Mouse (Mus musculus): ENCODE measurements around the gene Fads3.

Gene Fads3

DNA sequence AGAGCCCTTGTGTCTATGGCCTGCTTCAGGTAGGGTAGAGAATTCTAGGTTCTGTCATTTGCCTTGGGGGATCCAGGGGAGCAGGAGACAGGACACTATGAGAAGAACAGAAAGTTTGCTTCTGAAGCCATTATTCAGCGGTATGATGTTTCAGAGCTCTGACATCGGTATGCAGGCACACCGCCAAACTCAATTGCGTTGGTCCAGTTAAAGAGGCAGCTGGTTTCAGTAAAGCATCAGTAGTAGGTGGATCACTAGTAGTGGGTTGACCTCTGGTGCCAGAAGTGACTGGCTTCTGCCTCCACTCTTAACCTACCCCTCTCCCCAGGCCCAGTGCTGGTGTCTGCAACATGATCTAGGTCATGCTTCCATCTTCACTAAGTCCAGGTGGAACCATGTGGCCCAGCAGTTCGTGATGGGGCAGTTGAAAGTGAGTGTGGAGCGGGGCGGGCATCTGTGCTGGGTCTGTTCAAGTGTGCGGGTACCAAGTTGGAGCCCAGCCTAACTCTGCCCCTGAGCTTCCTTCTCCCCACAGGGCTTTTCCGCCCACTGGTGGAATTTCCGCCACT, 12.4 kb downstream of the Fads3 start:
- peak; percentile 89 for DNase-seq

DNA sequence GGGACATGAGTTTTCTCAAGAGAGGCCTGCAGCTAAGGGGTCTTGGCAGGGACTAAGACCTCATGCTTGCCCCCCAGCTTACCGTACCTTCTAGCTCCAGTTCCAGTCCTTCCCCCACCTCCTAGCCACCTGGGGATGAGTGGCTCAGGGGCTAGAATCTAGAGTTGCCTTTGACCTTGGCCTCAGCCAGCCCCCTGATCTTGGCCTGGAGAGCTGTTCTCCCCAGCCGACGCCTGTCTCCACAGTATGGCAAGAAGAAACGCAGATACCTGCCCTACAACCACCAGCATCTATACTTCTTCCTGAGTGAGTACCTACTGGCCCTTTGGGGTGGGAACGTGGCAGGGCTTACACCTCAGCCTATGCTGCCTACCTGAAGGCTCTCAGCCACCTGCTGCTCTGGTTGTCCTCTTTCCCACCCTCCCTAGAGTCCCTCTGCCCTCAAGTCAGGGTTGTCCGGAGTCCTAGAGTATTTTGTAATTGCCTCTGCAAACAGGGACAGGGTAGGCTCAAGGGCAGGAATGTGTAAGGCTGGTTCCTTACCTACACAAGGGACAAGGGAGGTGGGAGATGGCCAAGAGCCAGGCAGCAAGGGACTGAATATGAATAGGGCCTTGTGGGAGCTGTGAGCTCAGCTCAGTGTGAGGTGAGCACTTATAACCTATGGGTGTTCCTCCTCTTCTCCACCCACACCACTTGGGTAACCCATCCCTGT, 13.1 kb downstream of the Fads3 start:
- peak; percentile 89 for DNase-seq

DNA sequence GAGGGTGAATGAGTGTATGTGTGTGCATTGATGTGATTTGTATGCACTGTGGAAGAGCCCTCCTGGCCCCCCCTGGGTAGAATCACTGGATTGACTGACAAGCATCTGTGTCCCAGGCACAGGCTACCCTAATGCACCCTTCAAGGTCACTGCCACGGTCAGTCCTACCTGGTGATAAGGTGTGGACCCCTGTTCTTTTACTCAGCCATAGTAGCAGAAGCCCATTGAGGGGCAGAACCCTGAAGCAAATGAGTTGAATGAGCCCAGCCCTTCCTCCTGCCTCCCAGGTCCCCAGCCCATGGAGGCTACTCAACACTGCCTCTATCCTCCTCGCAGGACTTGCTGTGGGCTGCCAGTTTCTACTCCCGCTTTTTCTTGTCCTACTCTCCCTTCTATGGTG, 13.9 kb downstream of the Fads3 start:
- peak; percentile 82 for DNase-seq

DNA sequence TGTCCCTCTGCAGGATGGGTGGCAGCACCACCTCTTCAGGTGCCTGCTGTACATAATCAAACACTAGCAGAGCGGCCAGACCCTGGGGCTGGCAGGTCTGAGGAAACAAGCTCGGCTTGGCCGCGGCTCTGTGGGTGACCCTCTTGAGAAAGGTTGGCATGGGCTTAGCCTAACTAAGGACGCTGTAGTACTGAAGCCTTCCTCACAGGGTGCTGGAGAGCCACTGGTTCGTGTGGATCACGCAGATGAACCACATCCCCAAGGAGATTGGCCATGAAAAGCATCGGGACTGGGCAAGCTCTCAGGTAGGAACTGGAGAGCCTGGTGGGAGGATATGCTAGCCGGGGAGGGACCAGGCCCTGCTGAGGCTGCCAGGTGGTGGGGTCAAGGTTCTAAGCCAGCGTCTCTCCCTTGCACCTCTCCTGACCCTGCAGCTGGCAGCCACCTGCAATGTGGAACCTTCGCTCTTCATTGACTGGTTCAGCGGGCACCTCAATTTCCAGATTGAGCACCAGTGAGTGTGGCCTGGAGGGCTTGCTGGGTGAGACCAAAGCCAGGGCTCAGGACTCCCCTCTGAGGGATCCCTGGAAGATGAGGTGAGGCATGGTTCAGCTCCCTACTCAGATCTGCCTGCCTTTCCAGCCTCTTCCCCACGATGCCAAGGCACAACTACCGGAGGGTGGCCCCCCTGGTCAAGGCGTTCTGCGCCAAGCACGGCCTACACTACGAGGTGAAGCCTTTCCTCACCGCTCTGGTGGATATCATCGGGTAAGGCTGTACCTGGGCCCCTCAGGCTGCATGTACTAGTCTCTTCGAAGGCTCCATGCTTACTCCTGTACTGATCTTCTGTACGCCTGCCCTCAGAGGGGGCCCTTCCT, 14.7 kb downstream of the Fads3 start:
- DNase-seq, result peak; percentile 88

DNA sequence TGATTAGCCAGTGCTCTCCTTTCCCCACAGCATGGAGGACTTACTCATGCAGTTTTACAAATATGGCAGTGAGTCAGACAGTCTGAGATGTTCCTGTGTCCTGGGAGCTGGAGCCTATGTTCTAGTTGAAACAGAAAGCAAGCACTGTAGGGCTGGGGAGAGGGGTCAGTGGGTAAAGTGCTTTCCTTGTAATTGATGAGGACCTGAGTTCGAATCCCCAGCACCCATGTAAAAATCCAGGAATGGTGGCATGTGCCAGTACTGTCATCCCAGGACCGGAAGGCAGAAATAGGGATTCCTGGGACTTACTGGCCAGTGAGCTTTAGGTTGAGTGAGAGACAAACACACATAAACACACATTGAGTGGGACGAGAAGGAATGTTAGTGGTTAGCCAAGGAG, 15.3 kb downstream of the Fads3 start:
- DNase-seq, result peak; percentile 77

DNA sequence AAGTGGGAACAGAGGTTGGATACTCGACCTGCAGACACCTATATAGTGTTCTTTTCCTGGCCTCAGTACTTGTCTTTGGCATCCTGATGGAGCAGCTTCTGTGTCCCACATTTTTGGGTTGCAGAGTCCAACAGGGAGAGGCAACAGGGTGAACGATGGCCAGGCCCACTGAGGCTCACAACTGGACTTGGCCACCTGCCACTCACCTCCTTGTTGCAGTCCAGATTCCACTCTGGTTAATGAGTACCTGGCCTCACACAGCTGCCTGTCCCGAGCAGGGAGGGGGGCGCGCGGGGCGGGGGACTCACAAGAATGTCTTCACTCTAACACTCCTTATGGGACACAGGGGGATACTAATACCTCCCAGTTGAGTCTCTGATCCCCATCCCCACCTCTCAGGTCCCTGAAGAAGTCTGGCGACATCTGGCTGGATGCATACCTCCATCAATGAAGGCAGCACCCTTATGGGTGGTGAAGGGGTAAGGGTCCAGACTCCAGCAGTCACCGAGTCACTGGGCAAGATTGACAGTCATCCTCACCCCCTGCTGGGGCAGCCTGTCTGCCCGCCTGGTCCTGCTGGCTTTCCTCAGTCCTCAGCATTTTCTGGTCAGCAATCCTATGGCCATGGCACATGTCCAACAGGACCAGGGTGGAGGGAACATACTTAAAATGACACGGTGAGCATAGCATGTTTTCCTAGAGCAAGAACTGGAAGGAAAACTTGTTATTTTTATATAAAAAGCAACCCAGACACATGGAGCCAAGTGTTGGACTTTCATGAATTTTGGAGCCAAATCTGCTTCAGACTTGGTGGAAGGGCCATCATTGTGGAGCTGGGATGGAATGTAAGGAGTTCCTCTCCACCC, 16.4 kb downstream of the Fads3 start:
- DNase-seq, result peak; percentile 90

DNA sequence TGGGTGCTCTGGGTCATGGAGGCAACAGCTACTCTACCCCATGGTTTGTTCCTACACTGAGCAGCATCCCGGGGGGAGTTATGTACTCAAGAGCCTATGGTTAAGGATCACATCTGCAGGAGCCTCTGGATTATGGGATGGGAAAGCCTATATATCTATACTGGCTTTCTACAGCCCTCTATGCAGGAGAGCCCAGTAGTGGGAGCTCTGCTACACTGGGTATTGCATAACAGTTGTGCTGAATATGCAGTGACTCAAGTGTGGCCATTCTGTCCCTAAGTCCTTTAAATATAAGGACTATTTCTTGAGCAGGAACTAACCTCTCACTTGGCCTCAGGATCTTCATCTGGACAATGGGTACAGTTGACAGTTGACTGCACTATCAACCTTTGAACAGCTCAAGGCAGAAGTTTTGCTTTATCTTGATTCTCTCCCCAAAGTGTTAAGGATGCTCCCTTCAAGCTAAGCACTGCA, 17.0 kb downstream of the Fads3 start:
- peak; percentile 89 for DNase-seq

DNA sequence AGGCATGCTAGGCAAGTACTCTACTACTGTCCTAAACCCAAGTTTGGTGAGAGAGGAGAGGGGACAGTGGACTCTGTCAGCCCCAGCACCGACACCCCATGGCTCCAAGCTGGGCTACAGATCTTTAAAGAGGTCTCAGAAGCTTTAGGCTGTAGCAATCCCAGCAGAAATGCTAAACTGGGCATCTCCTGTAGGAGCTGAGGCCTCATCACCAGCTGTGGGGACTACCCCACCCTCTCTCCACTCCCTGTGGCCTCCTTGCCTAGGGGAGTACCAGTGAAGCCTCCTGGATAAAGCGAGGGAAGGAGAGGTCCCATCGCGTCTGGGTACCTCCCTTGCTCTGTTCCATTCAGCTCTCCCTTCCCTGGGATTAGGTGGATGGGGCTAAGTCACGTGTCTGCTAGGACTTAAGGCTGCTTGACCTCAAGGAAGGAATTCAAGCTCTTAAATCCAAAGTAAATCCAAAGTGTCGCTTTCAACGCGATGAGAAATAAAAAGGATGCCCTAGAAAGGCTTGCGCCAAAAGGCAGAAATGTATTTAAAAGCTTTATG, 17.6 kb downstream of the Fads3 start:
- DNase-seq, result peak; percentile 87

DNA sequence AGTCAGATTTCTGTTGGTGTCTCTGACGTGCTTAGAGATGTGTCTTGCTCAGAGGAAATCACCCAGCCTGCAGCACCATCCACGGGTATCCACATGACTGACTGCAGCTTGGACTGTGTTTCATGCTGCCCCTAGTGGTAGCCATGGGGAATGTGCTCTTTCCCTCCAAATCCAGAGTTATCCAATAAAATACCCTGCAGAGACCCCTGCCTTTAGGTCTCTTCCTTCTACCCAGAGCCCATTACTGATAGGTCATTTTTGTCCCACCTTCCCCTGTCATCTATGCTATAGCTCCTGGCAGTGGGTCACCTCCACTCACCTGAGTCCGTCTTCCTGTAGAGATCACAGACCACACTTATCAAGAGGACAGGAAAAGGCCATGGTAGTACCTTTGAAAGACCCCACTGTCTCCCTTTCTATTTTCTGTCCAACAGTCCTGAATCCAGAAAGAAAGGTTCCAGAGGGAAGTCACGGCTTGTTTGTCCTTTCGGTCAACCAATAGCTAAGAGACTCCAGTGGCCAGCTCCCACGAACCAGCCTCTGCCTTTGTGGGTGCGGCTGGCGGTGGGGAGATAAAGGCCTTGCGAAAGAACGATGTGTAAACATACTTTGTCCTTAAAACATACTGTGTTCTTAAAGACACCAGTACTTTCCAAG, 18.7 kb downstream of the Fads3 start:
- DNase-seq, result peak; percentile 98

DNA sequence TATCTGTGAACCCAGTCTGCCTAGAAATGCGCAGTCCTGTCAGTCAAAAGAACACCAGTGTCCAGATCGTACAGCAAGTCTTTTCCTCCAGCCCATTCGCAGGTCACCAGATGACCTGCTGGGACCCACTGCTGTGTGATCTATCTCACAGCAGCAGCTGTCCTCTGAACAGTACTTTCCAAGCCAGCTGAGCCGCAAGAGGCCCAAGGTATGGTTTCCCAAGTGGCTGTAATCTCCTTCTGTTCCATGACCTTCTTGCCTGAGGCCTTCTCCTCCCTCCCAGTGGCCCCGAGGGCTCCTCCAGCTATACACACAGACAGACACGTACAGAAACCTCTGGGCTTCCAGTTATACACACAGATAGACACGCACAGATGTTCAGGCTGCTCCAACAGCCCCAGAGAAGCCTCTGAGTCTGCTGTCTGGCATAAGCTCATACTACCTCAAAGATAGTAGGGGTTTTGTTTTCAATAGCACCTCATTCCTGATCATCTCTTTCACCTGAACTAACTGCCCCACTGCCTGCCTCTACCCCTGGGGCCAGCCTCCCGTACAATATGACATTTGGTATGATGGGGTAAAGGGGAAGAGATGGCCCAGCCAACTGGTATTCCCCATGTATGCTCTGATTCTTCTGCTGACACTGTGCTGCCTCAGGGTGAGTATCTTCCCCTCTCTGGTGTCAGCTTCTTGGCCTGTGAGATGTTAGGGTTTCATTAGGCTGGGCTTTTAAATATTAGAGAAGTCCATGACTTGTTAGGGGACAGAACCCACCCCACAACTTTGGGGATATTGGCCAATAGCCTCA, 19.6 kb downstream of the Fads3 start:
- peak; percentile 93 for DNase-seq

DNA sequence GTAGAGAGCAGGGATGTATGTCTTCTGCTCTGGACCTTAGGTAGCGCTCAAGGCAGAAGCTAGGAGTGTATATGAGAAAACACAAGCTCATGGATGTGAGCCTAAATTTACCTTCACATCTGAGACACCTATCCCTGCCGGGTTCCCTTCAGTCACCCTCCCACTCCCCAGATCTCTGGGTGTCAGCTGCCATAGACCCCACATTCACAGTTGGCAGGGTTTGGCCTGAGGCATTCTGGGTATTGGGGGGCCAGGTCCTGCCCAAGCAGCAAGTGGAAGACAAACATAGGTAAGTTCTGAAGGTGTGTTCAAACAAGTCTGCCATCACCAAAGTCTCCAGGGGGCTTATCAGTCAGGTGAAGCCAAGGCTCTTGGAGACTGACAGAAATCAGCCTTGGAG, 20.3 kb downstream of the Fads3 start:
- no peak for DNase-seq

DNA sequence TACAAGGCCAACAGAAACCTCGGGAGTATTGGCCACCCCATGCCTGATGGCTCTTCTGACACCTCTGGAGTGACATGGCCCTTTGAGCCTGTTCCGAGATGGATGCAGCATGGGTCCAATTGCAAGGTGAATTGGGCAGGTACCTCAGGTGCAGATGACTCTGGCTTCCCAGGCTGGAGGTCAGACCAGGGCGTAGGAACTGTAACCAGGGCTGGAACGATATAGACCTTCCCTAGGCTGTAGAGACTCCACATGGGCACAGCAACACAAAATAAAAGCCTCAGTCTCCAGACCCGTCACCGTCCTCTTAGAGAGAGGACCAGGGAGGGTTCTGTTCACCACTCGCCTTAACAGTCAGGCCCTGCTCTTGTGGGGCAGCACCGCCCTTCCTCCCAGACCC, 20.9 kb downstream of the Fads3 start:
- no peak for DNase-seq

DNA sequence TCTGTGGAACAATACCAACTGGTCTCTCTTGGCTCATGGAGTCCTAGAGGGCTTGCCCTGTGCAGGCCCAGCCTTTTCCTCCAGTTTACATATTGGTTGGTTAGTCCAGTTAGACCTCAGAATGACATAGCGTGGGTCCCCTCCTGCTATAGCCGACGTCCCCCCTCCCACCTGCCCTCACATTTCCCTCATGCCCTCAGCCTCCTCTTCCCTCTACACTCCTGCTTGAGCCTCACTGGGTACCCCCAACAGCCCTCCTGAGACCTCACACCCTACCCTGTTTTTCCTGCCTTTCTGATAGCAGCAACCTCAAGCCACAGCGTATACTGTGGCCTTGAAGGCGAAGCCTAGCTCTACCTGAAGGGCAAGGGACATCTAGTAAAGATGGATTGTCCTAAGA, 21.5 kb downstream of the Fads3 start:
- no peak for DNase-seq

DNA sequence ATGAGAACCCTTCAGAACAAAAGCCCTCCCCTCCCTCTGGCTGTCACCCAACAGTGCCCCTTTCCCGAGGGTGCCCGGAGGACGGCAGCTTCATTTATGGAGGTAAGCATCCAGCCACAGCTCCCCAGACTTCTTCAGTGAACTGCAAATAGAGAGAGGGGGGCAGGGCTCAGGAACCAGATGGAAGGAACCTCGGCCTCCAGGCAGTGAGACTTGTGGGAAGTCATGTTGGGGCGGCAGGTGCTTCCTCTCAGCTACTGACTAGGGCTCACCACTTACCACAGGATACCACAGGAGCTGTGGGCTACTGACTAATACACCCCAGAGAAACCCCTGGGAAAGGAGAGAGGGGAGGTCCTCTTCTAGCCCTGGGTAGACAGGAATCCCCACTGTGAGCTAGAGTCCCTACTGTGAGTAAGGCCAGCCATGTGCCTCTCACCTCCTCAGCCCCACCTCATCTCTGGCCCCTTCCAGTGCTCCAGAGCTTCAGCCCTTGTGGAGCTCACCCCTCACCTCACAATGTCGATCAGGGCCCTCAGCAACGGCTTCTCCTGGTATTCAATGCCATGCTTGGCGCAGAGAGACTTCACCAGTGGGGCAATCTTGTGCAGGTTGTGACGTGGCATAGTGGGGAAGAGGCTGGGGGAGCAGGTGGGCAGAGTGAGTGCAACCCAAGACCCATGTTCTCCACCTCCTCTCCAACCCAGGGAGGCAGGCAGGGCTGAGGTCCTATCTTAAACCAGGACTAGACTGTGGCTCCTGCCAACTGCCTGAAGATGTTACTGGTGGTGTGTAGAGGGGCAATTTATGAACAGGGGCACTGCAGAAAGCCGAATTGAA, 23.0 kb downstream of the Fads3 start:
- no peak for DNase-seq

DNA sequence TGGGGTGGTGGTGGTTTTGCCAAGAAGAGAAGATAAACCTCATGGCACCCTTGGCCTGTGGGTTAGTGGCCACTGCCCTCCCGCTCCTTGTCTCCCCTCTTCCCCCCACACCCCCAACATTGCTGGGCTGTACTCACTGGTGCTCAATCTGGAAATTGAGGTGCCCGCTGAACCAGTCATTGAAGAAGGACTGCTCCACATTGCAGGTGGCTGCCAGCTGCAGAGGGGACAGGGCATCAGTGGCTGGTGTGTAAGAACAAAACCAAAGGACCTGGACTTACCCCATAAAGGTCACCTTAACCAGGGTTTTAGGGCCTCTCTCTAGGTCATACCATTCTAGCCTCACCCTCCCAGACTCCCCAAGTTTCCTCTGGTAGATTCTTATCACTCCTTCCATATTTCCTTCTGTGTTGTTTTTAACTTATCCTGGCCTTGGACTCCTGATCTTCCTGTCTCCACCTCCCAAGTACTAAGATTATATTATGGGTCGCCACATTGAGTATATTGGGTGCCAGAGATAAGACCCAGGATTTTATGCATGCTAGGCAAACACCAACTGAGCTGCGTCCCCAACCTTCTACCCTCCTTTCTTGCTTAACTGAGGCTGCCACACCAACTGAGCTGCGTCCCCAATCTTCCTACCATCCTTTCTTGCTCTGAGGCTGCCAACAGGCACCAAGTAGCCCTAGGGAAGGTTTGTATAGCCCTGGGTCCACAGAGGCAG, 24.3 kb downstream of the Fads3 start:
- DNase-seq, result peak; percentile 85

DNA sequence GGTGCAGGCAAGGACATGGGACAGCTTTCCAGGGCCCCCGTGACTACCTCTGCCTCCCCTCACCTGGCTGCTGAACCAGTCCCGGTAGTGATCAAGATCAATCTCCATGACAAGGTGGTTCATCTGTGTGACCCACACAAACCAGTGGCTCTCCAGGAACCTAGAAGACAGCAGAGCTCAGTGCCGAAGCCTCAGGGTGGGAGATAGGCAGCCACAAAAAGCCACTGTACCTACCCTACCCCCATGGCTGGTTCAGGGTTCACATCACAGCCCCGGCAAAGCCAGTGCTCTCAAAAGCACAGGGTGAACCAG, 24.8 kb downstream of the Fads3 start:
- DNase-seq, result peak; percentile 92

DNA sequence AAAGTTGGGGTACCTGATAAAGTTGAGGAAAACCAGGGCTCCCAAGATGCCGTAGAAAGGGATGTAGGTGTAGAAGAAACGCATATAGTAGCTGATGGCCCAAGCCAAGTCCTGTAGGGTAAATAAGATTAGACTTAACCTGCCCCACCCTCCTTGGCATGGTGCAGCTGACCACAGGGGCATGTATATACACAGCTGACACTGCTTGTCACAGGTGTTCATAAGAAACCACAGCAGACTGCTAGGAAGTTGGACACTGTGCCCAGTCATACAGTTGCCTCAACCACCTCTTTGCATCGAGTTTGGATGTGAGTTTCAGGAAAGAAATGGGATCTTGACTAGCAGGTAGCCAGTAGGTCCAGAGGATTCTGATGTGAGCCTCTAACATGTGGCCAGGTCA, 25.1 kb downstream of the Fads3 start:
- DNase-seq, result no peak

DNA sequence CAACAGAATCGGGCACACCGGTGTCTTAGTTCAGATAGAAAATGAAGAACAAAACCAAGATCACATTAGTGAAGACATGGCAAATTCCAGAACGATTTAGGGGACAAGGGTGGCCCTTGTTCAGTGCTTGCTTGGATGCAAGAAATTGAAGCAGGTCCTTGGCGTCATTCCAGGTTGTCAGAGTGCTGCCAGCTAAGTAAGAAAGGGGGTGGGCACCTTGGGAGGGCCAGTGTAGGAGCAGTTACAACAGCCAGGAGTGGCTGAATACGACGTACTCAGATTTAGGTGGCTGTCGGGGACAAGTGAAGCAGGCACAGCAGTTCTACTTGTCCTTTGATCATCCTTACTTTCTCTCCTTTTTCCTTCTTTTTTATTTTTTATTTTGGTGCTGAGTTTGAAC, 26.3 kb downstream of the Fads3 start:
- DNase-seq, result peak; percentile 84

DNA sequence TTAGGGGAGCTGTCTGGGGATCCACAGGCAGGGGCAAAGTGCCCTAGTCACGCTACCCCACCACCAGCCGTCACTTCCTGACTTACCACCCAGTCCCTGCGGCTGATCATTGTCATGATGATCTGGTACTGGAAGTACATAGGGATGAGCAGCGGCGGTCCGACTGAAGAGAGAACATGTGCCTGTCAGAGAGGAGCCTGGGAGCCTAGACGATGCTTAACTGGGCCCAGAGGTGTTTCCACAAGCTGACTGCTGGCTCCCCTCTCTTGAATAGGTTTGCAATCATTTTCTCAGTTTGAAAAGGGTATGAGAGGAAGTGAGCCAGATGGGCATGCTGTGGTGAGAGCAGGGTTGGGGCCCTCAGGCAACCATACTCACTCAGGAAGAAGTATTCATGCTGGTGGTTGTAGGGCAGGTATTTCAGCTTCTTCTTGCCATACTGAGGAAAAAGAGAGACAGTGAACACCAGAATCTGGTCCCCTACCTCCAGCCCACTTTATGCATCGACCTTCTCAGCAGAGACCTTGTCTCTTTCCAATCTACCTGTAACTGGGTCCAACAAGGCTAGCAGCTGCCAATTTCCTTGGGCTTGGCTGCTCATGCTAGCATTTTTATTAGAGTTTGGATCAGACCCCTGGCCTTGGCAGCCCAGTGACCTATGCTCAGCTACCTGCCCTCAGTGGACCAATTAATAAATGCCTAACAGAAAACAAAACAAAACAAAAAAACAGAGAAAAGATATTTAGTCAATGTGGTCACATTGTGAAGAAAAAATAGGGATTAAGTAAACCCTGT, 29.0 kb downstream of the Fads3 start:
- DNase-seq, result peak; percentile 88
